Mouse (Mus musculus) cortical plate, adult 2 months (tissue): ENCODE data around the gene Tescl. TPM values are rescaled to one million over a fixed set of nuclear protein-coding genes. Genes with fewer than 3 reads are reported as not detected.

Experiments
- H3K27ac ChIP-seq: fragments of 200-500 bp; 2 replicates; pipeline ENCODE4 v1.5.1; 2012; ENCODE audit warnings: low read length, control low read depth, inconsistent platforms; ENCODE audit not compliant: insufficient read depth
- H3K4me1 ChIP-seq: fragments of 200-500 bp; 2 replicates; pipeline ENCODE4 v1.6.1; 2011; ENCODE audit warnings: low read length; ENCODE audit not compliant: control insufficient read depth, insufficient read depth
- H3K4me3 ChIP-seq: fragments of 200-500 bp; 2 replicates; pipeline ENCODE4 v1.5.1; 2011; ENCODE audit warnings: mild to moderate bottlenecking, low read length, control low read depth; ENCODE audit not compliant: insufficient read depth
- CTCF ChIP-seq: fragments of 200-500 bp; IDR thresholded peaks from 2 replicates; pipeline ENCODE4 v1.5.1; 2011; ENCODE audit warnings: mild to moderate bottlenecking, control low read depth, low read length; ENCODE audit not compliant: insufficient read depth; ENCODE audit errors: extremely low read depth
- POLR2A ChIP-seq: fragments of 200-500 bp; IDR thresholded peaks from 2 replicates; pipeline ENCODE4 v1.6.1; 2011; ENCODE audit warnings: mild to moderate bottlenecking, low read length, control low read depth; ENCODE audit not compliant: insufficient read depth; ENCODE audit errors: extremely low read depth
- polyA plus RNA-seq: library from polyadenylated mRNA; depleted of rRNA; stranded (reverse); fragments of >200 nt; gene quantifications from 2 replicates; pipeline ENCODE4 v1.2.3, GENCODE M21; 2012; rRNA removed

The Tescl gene
- polyA plus RNA-seq, 1 experiment, result 0.29 TPM

DNA sequence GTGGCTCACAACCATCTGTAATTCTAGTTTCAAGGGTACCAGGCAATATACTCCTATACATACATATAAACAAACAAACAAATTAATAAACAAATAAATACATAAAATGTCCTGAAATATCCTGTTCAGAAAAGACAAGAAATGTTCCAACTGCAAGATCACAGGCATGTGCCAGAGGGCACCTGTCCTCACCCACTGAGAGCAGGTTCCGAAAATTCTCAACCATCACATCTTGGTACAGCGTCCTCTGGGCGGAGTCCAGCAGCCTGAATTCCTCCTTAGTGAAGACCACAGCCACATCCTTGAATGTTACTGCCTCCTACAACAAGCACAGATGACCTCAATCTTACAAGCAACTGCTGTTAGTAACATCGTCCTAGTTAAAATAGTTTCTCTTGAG, 39.0 kb downstream of the Tescl start:
- Histone ChIP-seq H3K4me1 (no peaks in the 10 kb centered on the region), H3K4me3 (no peak overlapping the region), H3K27ac (no peak overlapping the region)
- TF ChIP-seq CTCF, result no peak
- no peak for TF ChIP-seq POLR2A

GRCm38 (mm10) chr7:24293061-24293851, 40.5 kb downstream of the Tescl start:
- H3K27ac ChIP-seq, result no peak overlapping the region
- TF ChIP-seq POLR2A, result no peak
- no peak for TF ChIP-seq CTCF
- H3K4me1 ChIP-seq, result no peaks in the 10 kb centered on the region
- H3K4me3 ChIP-seq, result no peak overlapping the region

- Histone ChIP-seq H3K4me3 (no peak overlapping the region), H3K27ac (no peak overlapping the region), H3K4me1 (no peaks in the 10 kb centered on the region)
- TF ChIP-seq POLR2A (no peak), CTCF (no peak)
Measured at GRCm38 (mm10) chr7:24291387-24292090, 42.2 kb downstream of the Tescl start.

DNA sequence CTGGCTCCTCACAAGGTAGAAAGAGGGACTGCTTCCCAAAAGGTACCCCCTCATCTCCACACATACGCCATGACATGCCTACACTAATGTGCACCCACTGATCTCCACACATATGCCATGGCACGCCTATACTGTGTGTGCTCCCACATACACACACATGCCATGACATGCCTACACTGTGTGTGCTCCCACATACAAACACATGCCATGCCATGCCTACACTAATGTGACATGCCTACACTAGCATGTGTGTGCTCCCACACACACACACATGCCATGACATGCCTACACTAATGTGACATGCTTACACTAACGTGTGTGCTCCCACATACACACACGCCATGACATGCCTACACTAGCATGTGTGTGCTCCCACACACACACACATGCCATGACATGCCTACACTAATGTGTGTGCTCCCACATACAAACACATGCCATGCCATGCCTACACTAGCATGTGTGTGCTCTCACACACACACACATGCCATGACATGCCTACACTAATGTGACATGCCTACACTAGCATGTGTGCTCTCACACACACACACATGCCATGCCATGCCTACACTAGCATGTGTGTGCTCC, 43.5 kb downstream of the Tescl start:
- Histone ChIP-seq H3K4me3 (no peak overlapping the region), H3K27ac (no peak overlapping the region), H3K4me1 (no peaks in the 10 kb centered on the region)
- TF ChIP-seq CTCF, result no peak
- TF ChIP-seq POLR2A, result no peak

GRCm38 (mm10) chr7:24288512-24288911, 45.2 kb downstream of the Tescl start:
- Histone ChIP-seq H3K4me1 (no peaks in the 10 kb centered on the region), H3K27ac (no peak overlapping the region), H3K4me3 (no peak overlapping the region)
- TF ChIP-seq POLR2A (no peak), CTCF (no peak)

DNA sequence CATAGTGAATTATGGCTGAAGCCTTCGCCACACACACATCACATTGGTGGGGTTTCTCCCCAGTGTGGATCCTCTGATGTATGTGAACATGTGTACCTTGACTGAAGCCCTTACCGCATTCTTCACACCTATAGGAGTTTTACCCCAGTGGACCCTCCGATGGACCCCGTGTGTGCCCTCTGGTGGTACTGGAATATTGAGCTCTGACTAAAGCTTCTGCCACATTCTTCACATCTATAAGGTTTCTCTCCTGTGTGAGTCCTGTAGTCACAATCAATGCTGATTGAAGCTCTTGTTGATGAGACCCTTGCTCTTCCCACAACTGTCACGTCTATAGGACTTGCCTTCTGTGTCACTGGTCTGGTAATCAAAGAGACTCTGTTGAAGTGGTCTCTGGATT, 46.1 kb downstream of the Tescl start:
- Histone ChIP-seq H3K4me1 (no peaks in the 10 kb centered on the region), H3K4me3 (no peak overlapping the region), H3K27ac (no peak overlapping the region)
- TF ChIP-seq CTCF (no peak), POLR2A (no peak)

DNA sequence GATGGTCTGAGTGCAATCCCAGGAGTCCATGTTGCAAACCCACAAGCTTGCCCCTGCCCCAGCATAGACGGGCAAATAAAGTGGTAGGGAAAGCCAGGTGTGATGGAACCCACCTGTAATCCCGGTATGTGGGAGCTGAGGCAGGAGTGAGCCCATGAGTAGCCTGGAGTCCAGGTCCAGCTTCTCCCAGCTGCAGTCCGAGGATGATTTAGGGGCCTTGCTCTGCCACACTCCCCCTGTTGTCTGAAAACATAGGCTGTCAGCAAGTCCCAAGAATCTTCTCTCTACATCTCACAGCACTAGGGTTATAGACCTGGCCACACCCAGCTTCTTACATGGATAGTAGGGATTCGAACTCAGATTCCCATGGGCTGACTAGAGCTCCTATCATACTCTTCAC, 46.8 kb downstream of the Tescl start:
- no peak for TF ChIP-seq CTCF
- no peak for TF ChIP-seq POLR2A
- Histone ChIP-seq H3K4me3 (no peak overlapping the region), H3K27ac (no peak overlapping the region), H3K4me1 (no peaks in the 10 kb centered on the region)

DNA sequence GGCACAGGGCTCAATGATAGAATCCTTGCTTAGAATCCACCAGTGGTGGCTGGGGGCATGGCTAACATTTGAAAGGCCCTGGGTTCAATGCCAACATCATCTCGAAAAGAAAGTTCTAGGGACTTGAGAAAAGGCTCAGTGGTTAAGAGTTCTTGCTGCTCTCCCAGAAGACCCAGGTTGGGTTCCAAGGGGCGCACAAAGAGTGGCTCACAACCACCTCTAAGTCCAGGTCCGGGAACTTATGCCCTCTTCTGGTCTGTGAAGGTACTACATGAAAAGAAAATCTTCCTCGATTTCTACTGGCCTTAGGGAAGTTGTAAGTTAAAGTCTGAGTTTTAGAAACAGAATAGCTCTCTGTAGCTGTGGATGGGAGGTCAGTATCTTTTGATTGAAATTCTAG, 47.6 kb downstream of the Tescl start:
- TF ChIP-seq CTCF (0 out of 2 replicates have a peak, but pooled peaks have one; percentile 4), POLR2A (no peak)
- H3K4me3 ChIP-seq, result no peak overlapping the region
- H3K27ac ChIP-seq, result no peak overlapping the region
- no peaks in the 10 kb centered on the region for H3K4me1 ChIP-seq

Other genes with a start within 250 kb of the Tescl start
- gene Zfp112, start 221.6 kb downstream of the Tescl start, polyA plus RNA-seq, result 9.9 and 10.6 TPM in 2 replicates
- 19.3 and 19.9 TPM in 2 replicates for gene Zfp235, start 199.8 kb downstream of the Tescl start, polyA plus RNA-seq
- gene Zfp114, start 158.9 kb downstream of the Tescl start, polyA plus RNA-seq, result 1.6 and 2.0 TPM in 2 replicates
- gene Zfp111, start 122.5 kb downstream of the Tescl start, polyA plus RNA-seq, result 4.1 and 4.2 TPM in 2 replicates
- gene Zfp109, start 96.4 kb downstream of the Tescl start, polyA plus RNA-seq, result 5.8 and 6.7 TPM in 2 replicates
- 5.7 and 6.1 TPM in 2 replicates for gene Zfp108, start 79.1 kb downstream of the Tescl start, polyA plus RNA-seq
- gene Zfp93, start 63.5 kb downstream of the Tescl start, polyA plus RNA-seq, result 9.2 and 11.0 TPM in 2 replicates
- 22.9 and 27.6 TPM in 2 replicates for gene Zfp61, start 32.7 kb downstream of the Tescl start, polyA plus RNA-seq
- 20.2 and 22.4 TPM in 2 replicates for gene Zfp94, start 17.3 kb downstream of the Tescl start, polyA plus RNA-seq
- gene Lypd5, start 15.3 kb upstream of the Tescl start, polyA plus RNA-seq, result not detected in 2 replicates
- 0.47 and 0.77 TPM in 2 replicates for gene Kcnn4, start 36.3 kb upstream of the Tescl start, polyA plus RNA-seq
- gene Smg9, start 65.7 kb upstream of the Tescl start, polyA plus RNA-seq, result 81.7 and 84.5 TPM in 2 replicates
- gene Irgc1, start 118.4 kb upstream of the Tescl start, polyA plus RNA-seq, result 0.55 and 1.4 TPM in 2 replicates
- gene Plaur, start 128.5 kb upstream of the Tescl start, polyA plus RNA-seq, result 1.3 and 1.5 TPM in 2 replicates
- gene Cadm4, start 148.1 kb upstream of the Tescl start, polyA plus RNA-seq, result 234 and 237 TPM in 2 replicates
- gene Zfp428, start 173.1 kb upstream of the Tescl start, polyA plus RNA-seq, result 71.7 and 73.4 TPM in 2 replicates
- not detected in 2 replicates for gene AC161166.1, start 178.5 kb upstream of the Tescl start, polyA plus RNA-seq
- 52.9 and 53.9 TPM in 2 replicates for gene Irgq, start 196.8 kb upstream of the Tescl start, polyA plus RNA-seq
- gene Pinlyp, start 212.2 kb upstream of the Tescl start, polyA plus RNA-seq, result 0.33 TPM in 1 of 2 replicates, not detected in the other
- gene Xrcc1, start 212.4 kb upstream of the Tescl start, polyA plus RNA-seq, result 41.6 and 46.2 TPM in 2 replicates